Mouse (Mus musculus) liver, adult (tissue): Measurements from ENCODE around the gene Olig3.

ENCODE experiments used
- GATA4 ChIP-seq: IDR thresholded peaks from 2 replicates; pipeline ENCODE4 v1.6.1; 2014; ENCODE audit warnings: mild to moderate bottlenecking, low read length; ENCODE audit not compliant: insufficient replicate concordance

The Olig3 gene

GRCm38 (mm10) chr10:19396485-19397137 is 40.3 kb downstream of the Olig3 start:
- TF ChIP-seq GATA4, result no peak

GRCm38 (mm10) chr10:19397396-19397795 is 41.1 kb downstream of the Olig3 start:
- TF ChIP-seq GATA4, result no peak

- TF ChIP-seq GATA4, result no peak
Measured at GRCm38 (mm10) chr10:19401136-19401535, 44.8 kb downstream of the Olig3 start.

GRCm38 (mm10) chr10:19404401-19404800 is 48.1 kb downstream of the Olig3 start:
- no peak for TF ChIP-seq GATA4

- TF ChIP-seq GATA4, result no peak
Measured at GRCm38 (mm10) chr10:19405959-19406358, 49.6 kb downstream of the Olig3 start.

GRCm38 (mm10) chr10:19407168-19407567 is 50.8 kb downstream of the Olig3 start:
- no peak for TF ChIP-seq GATA4
